Mouse (Mus musculus): ENCODE measurements around the gene Elavl1.

Gene Elavl1

GRCm38 (mm10) chr8:4321031-4321430 lies 4.2 kb downstream of the Elavl1 start:
- DNase-seq (ENCODE audit: low spot score in 2 of 2) = no peak

GRCm38 (mm10) chr8:4320404-4320803 lies 4.8 kb downstream of the Elavl1 start:
- DNase-seq (ENCODE audit: low spot score in 2 of 2) = no peak

- no peak for DNase-seq (ENCODE audit: low spot score in 2 of 2)
Observed at GRCm38 (mm10) chr8:4319573-4319872, 5.7 kb downstream of the Elavl1 start.

- no peak for DNase-seq (ENCODE audit: low spot score in 2 of 2)
Observed at GRCm38 (mm10) chr8:4318796-4319572, 6.2 kb downstream of the Elavl1 start.

GRCm38 (mm10) chr8:4318124-4318523 lies 7.1 kb downstream of the Elavl1 start:
- DNase-seq (ENCODE audit: low spot score in 2 of 2) = no peak

- no peak for DNase-seq (ENCODE audit: low spot score in 2 of 2)
Observed at GRCm38 (mm10) chr8:4314852-4315251, 10.4 kb downstream of the Elavl1 start.

- DNase-seq (ENCODE audit: low spot score in 2 of 2) = no peak
Observed at GRCm38 (mm10) chr8:4313254-4314124, 11.7 kb downstream of the Elavl1 start.

- DNase-seq (ENCODE audit: low spot score in 2 of 2) = no peak
Observed at GRCm38 (mm10) chr8:4312104-4312503, 13.1 kb downstream of the Elavl1 start.

- DNase-seq (ENCODE audit: low spot score in 2 of 2) = no peak
Observed at GRCm38 (mm10) chr8:4305838-4306237, 19.4 kb downstream of the Elavl1 start.

- DNase-seq (ENCODE audit: low spot score in 2 of 2) = no peak
Observed at GRCm38 (mm10) chr8:4304124-4304547, 21.1 kb downstream of the Elavl1 start.

GRCm38 (mm10) chr8:4297822-4298221 lies 27.4 kb downstream of the Elavl1 start:
- DNase-seq (ENCODE audit: low spot score in 2 of 2) = no peak

- DNase-seq (ENCODE audit: low spot score in 2 of 2) = no peak
Observed at GRCm38 (mm10) chr8:4292738-4293137, 32.5 kb downstream of the Elavl1 start.

- DNase-seq (ENCODE audit: low spot score in 2 of 2) = no peak
Observed at GRCm38 (mm10) chr8:4276111-4276465, 49.1 kb downstream of the Elavl1 start.

- DNase-seq (ENCODE audit: low spot score in 2 of 2) = peak; percentile 90 to 92
Observed at GRCm38 (mm10) chr8:4275275-4276110, 49.7 kb downstream of the Elavl1 start, which contains the start of gene Timm44. Gene Timm44, minus strand, starts transcription at chr8:4275913.

GRCm38 (mm10) chr8:4269609-4270008 lies 55.6 kb downstream of the Elavl1 start:
- no peak for DNase-seq (ENCODE audit: low spot score in 2 of 2)

GRCm38 (mm10) chr8:4267627-4268026 lies 57.6 kb downstream of the Elavl1 start:
- DNase-seq (ENCODE audit: low spot score in 2 of 2) = no peak

- no peak for DNase-seq (ENCODE audit: low spot score in 2 of 2)
Observed at GRCm38 (mm10) chr8:4265160-4265914, 59.9 kb downstream of the Elavl1 start.

GRCm38 (mm10) chr8:4263105-4263791 lies 62.0 kb downstream of the Elavl1 start:
- DNase-seq (ENCODE audit: low spot score in 2 of 2) = no peak

- no peak for DNase-seq (ENCODE audit: low spot score in 2 of 2)
Observed at GRCm38 (mm10) chr8:4259805-4260170, 65.4 kb downstream of the Elavl1 start.

- peak; percentile 92 to 96 for DNase-seq (ENCODE audit: low spot score in 2 of 2)
Observed at GRCm38 (mm10) chr8:4259125-4259804, 65.9 kb downstream of the Elavl1 start, which contains the start of gene Ctxn1. Gene Ctxn1, minus strand, starts transcription at chr8:4259274.

All from urinary bladder, adult 18-20 months (tissue).